7 mouse cellular contexts compared by ENCODE assay signal in the genomic region with DNA sequence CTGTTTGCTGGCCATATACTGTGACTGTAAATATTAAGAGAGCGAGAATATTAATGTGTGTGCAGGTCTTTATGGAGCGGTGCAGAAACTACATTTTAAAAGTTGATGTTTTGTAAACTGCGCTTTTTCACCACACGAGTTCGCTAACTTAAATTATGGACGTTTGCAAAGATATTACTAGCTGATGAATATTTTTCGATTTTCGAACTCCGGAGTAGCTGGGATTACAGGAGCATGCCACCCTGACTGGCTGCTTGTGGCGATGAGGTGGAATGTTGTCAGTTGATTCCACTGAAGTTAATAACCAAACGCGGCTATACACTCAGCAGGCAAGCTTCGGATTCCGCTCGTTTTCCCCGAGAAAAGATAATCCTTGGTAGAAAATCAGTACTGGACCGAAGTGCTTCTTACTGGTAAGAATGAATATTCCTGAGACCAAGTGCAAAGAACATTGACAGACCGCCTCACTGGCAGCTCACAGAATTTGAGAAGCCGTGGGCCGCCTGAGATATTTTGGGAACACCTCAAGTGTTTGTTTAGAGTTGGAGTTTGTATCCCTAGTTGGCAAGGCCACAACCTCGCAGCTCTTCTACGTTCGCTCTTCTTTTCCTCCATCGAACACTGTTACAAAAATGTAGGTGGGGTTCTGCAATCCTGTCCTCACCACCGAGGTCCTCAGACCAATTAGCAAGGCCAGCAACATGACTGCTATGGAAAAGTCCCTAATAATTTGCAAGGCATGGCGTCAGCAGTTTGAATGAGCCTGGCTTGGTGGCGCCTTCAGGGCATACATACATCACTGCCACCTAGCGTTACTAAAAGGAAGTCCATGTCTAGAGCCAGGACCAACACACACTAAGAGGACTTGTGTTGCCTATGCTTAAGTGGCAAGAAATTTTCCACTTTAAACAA. TPM values are rescaled to one million over a fixed set of nuclear protein-coding genes. Genes with fewer than 3 reads are reported as not detected.
DNase-seq lines count a peak whose midpoint lies in the region; ATAC-seq and TF ChIP-seq lines count a peak whose summit lies in the region.

No protein-coding gene starts in this region.

- no peaks in the 10 kb centered on the region for H3K27me3 ChIP-seq in hindbrain, embryonic 16.5 days (replicated peaks; ENCODE audit: control insufficient read depth, insufficient read depth, low read length)

- peak; percentile 87 for TF ChIP-seq CTCF in gastrocnemius, adult 2 months (IDR thresholded peaks at IDR 0.05)

- peaks cover 11% of the 10 kb centered on the region for H3K4me1 ChIP-seq in hindbrain, embryonic 16.5 days (ENCODE audit: control insufficient read depth, insufficient read depth, low read depth, low read length)

- peak; percentile 79 for ATAC-seq in common myeloid progenitor, adult 5-6 weeks (replicated peaks; ENCODE audit: low read depth, poor library complexity, severe bottlenecking)
- ATAC-seq in hindbrain, embryonic 16.5 days = peak; percentile 83

- peak overlapping the region; percentile 92 for H3K27ac ChIP-seq in gastrocnemius, adult 2 months
- no peak overlapping the region for H3K27ac ChIP-seq in hindbrain, embryonic 16.5 days (ENCODE audit: low read depth, low read length)

- 14% methylated on average over 28 of the region's 28 CpGs for WGBS in hindbrain, embryonic 16.5 days

- H3K4me3 ChIP-seq in gastrocnemius, adult 2 months = peak overlapping the region; percentile 97
- peak overlapping the region; percentile 52 for H3K4me3 ChIP-seq in hindbrain, embryonic 16.5 days (ENCODE audit: low read length)

- no peaks in the 10 kb centered on the region for H3K9me3 ChIP-seq in hindbrain, embryonic 16.5 days (ENCODE audit: control insufficient read depth, low read length)

- peak; percentile 73 to 93 for DNase-seq in adrenal gland, adult (ENCODE audit: inconsistent age in 2 of 2, low spot score in 1 of 2)
- peak; percentile 72 for DNase-seq in gastrocnemius, adult 2 months
- peak; percentile 53 for DNase-seq in left cerebral cortex, adult 11 months (ENCODE audit: low spot score)
- peak; percentile 94 for DNase-seq in lung, postnatal 36 days
- DNase-seq in right cerebral cortex, adult 18-20 months = peak; percentile 70

- peak overlapping the region; percentile 96 for H3K4me2 ChIP-seq in hindbrain, embryonic 16.5 days (ENCODE audit: low read length)

- H3K9ac ChIP-seq in hindbrain, embryonic 16.5 days (ENCODE audit: low read depth, low read length) = no peak overlapping the region

- no peaks in the 10 kb centered on the region for H3K36me3 ChIP-seq in hindbrain, embryonic 16.5 days (ENCODE audit: control insufficient read depth, insufficient read depth, low read length)

- intact Hi-C loops in gastrocnemius, adult 2 months (cut with DNase I) = loop anchor here (1.0 to 5.0 kb wide), 2 partner anchors 47 to 79 kb away; no protein-coding TSS in a partner anchor

RNA-seq across cellular contexts. Expression of gene Lrrk1, which starts 0.7 kb away (rescaled TPM):
- 16.6 and 16.8 TPM in 2 replicates for total RNA-seq in common myeloid progenitor, adult 5-6 weeks (2017)
- total RNA-seq in gastrocnemius, adult 2 months (2021) = 1 to 10 TPM; 3.0 to 6.4 TPM
- 3.0 and 4.5 TPM in 2 replicates for polyA plus RNA-seq in hindbrain, embryonic 16.5 days (2015; fragmentation: Nextera tagmentation; extraction: Ambion mirVana)

RNA-seq across cellular contexts. Expression of gene Gm10974, which starts 23.2 kb away (rescaled TPM):
- total RNA-seq in common myeloid progenitor, adult 5-6 weeks (2017) = not detected in 2 replicates
- total RNA-seq in gastrocnemius, adult 2 months (2021) = not detected
- polyA plus RNA-seq in hindbrain, embryonic 16.5 days (2015; fragmentation: Nextera tagmentation; extraction: Ambion mirVana) = not detected in 2 replicates

RNA-seq across cellular contexts. Expression of gene Aldh1a3, which starts 38.4 kb away (rescaled TPM):
- 0.46 TPM in 1 of 2 replicates, not detected in the other for total RNA-seq in common myeloid progenitor, adult 5-6 weeks (2017)
- total RNA-seq in gastrocnemius, adult 2 months (2021) = 1 to 10 TPM; 2.0 to 2.5 TPM
- 2.5 and 3.2 TPM in 2 replicates for polyA plus RNA-seq in hindbrain, embryonic 16.5 days (2015; fragmentation: Nextera tagmentation; extraction: Ambion mirVana)
